Mouse (Mus musculus) embryo, embryonic 10 days (tissue): Measurements from ENCODE around the gene Coro1b.

Experiments used
- DNase-seq: peaks from one replicate; pipeline ENCODE4 v3.0.0-alpha.2; 2015; ENCODE audit warnings: low spot score

Gene Coro1b

DNA sequence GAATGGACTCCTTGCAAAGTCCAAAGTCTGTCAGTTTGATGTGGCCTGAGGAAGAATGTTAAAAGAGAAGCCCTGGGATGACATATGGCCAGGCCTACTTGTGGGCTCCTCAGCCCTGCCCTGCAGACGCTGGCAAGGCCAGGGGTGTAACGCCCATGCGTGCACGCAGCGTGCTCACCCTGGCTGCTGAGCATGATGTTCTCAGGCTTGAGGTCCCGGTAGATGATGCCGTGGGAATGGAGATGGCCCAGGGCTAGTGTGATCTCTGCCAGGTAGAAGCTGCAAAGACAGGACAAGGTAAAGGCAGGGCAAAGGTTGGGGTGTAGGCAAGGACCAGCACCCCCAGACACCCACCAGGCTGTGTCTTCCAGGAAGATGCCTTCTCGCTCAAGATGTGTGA is 10.6 kb downstream of the Coro1b start:
- DNase-seq = no peak

DNA sequence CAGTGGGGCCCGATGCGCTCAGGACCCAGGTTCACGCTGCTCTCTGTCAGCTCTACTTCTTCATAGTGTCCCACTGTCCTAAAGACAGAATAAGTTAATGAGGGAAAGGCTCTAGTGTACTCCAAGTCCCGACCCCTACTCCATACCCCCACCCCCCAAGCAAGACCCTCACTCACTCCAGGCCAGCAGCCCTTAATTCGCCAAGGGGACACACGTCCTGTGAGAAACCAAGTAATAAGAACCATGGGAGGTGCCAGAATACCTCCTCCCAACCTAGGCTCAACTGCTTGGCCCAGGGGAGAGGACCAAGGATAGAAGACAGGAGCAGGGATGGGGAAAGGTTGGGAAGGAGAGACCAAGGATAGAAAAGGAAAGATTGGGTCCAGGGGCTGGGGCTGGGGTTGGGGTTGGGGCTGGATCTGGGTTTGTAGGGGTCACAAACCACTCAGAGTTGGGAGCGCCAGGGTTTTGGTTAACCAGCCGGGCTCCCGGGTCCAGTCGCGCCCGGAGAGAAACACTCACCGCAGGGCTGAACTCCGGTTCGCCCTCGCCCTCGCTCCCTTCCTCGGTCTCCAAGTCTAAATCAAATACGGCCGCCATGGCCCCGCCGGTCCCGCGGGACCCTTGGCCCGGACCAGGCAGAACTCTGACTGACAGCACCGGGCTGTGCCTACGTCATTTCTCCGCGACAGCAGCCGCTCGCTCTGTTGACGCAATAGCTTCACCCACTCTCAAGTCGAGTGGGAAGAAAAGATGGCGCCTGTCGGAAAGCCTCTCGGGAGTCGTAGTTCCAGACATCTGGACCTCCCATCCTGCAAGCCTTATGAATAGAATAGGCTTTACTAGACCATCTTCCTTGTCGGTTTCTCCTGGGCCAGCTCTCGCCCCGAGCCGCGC is 14.5 kb downstream of the Coro1b start, which contains the start of gene Rps6kb2:
Rps6kb2 (minus strand) TSS at position 709 of the 897 bp plus-strand sequence.
- DNase-seq = peak; percentile 98

GRCm38 (mm10) chr19:4163543-4163887 is 15.1 kb downstream of the Coro1b start:
- DNase-seq = no peak

GRCm38 (mm10) chr19:4164100-4164499 is 15.7 kb downstream of the Coro1b start:
- DNase-seq = no peak

GRCm38 (mm10) chr19:4164721-4165120 is 16.3 kb downstream of the Coro1b start:
- DNase-seq = no peak

- DNase-seq = no peak
Measured at GRCm38 (mm10) chr19:4166678-4167476, 18.5 kb downstream of the Coro1b start.

DNA sequence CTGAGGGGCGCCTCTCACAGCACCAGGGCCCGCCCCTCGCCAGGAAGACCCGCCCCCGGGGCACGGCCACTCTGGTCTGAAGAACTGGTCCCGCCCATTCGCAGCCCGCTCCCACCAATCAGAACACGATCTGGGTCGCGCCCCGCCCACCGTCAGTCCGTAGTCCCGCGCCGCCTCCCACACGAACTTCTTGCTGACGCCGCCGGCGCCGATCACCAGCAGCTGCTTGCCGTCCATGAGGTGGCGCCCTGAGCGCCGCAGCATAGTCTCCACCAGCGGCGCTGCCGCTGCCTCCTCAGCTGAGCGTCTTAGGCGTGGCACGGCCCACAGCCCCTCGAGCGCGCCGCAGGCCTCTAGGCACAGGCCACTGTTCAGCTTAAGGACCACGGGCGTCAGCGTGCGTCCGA is 21.0 kb downstream of the Coro1b start:
- peak; percentile 100 for DNase-seq

- DNase-seq = no peak
Measured at GRCm38 (mm10) chr19:4169810-4170209, 21.4 kb downstream of the Coro1b start.

GRCm38 (mm10) chr19:4170723-4171392 is 22.4 kb downstream of the Coro1b start:
- no peak for DNase-seq

- DNase-seq = no peak
Measured at GRCm38 (mm10) chr19:4171393-4172290, 23.2 kb downstream of the Coro1b start.

DNA sequence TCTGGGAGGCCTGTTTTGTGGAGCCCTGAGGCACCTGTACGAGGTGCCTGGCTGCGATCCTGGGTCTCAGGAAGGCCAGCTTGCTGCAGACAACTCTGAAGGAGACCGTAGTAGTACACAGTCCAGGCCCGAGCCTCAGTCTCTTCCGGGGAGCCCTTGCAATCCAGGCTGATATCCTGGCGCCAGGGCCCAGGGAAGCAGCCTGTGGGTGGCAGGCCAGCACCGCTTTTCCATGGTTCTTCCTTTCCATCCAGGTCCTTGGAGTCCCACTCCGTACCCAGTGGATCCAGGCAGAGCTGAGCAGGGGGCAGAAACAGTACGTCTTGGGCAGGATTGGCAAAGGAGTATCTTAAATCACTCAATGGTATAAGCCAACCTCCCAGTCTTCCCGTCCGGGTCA is 24.5 kb downstream of the Coro1b start:
- no peak for DNase-seq

DNA sequence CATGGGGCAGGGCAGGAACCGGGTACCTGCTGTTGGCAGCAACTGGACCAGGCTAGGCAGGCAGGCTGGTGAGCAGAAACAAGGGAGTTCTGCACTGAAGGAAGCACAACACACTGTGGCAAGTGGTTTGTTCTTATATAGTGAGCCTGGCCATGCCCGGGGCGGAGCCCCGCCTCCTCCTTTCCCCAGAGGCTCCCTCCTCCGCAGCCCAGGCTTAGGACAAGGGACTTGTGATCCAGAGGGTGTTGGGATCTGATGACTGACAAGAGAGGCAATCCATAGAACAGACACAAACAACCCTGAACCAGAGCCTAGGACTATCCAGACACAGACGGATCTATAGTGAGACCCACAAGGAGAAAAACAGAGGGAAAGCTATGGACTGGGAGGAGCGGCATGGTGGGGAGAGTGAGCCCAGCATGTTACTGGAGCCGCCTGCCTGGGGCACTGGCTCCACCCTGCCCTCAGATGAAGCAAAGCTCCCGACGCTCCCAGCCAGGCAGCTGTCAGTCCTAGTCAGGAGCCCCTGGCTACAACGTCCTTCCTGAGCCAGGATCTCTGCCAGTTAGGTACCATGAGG is 27.0 kb downstream of the Coro1b start, which contains the start of gene Carns1:
Carns1 (minus strand) TSS at position 112 of the 580 bp plus-strand sequence.
- DNase-seq = peak; percentile 33

GRCm38 (mm10) chr19:4180411-4180810 is 32.0 kb downstream of the Coro1b start:
- no peak for DNase-seq

DNA sequence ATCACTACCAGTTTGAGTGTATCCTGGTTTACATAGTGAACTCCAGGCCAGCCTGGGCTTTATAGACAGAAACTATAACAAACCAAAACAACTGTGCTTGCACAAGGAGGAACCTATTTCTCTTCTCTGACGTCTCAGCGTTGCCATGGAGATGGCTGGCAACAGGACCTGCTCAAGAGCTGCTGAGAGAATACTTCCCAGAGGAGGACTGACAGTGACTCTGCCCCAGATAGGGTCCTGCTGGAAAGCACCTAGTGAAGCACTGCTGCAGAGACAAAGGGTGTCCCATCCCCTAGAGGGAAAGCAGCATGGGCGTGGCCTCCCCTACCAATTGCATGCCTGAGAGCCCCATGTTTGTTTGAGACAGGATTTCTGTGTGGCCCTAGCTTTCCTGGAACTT is 33.5 kb downstream of the Coro1b start:
- peak; percentile 66 for DNase-seq

DNA sequence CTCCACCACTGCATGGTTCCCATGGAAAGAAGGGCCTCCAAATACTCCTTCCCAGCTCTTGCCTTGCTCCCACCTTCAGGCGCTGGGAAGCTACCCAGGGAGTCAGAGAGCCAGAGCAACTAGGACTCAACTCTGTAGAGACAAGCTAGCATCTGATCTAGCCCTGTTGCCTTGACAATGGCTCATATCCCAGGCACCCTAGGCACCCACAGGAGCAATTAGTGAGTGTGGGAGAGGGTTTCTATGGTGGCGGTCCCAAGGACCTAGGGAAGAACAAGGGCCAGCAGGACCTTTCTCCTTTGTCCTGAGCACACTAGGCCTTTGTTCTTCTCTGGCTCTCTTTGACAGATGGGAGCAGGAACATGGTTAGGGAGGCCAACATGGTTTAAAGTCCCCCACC is 35.3 kb downstream of the Coro1b start:
- no peak for DNase-seq

- no peak for DNase-seq
Measured at GRCm38 (mm10) chr19:4184976-4185975, 36.9 kb downstream of the Coro1b start.

DNA sequence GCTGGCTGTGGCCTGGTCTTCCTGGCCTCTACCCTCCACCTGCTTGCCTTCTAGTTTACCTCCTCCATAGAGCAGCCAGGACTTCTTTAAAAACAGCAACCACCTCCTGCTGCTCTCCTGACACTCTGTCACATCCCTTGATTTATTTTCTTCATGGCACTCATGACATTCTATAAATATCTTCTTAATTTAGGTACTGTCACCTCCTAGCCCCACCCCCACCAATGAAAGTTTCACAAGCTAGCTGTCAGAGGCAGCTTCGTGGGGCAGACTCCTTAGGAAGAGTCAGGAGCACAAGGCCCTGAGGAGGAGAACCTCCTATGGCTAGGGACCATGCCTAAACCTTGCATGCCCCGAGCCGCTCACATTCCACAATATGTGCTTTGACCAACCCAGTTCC is 38.9 kb downstream of the Coro1b start:
- no peak for DNase-seq

DNA sequence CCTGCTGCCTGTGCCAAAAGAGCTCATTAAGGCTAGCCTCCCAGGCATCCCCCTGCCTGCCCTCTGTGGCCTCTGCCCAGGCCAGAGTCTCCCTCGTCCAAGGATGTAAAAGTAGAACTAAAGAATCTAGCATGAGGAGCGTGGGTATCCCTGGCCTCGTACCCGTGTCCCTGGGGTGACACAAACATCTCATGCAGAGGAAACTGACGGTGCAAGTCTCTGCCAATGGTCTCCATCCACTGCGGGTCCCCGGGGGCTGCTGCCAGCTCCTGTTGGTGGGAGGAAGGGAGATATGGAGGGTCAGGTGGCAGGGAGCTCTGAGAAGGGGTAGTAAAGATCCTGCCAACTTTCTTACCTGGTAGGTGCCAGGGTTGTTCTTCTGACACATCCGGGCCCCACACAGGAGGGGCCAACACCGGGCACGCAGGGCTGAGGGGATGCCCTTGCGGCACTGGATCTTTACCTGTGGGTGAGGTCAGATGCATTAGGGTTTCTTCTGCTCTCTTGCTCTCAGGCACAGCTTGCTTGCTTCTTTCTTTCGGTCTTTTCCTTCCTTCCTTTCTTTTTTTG is 40.7 kb downstream of the Coro1b start:
- DNase-seq = no peak

DNA sequence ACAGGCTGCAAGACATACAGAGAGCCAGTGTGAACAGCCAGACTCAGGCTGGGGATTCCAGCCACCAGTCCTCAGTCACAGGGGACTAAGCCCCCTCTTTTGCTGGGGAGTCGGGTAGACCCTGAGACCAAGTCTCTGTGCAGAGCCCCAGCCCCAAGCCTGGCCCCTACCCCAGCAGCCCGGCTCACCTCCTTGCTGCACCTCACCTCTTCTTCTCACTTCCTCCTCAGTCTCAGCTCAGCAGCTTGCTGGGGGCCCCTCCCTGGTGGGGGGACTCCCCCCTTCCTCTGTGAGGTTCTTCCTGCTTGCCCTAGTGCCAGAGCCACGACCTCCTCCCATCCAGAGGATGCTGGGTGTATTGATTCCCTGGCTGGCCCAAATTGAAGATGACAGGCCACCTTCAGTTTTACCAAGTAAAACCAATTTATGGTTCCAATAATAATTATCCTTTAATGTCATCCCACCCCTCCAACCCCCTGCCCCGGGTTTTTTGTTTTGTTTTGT is 42.5 kb downstream of the Coro1b start, which contains the start of gene Tbc1d10c:
Tbc1d10c (minus strand) TSS at position 454 of the 504 bp plus-strand sequence.
- DNase-seq = no peak
